Mouse (Mus musculus) cortical plate, adult 2 months (tissue): ENCODE measurements at regions not wholly inside any gene's neighbourhood (a gene's known extent, or its start where the extent isn't known, plus 50 kb on each side); places are given as distances from the start of the nearest gene placed in this dataset.

Experiments
- CTCF ChIP-seq: fragments of 200-500 bp; IDR thresholded peaks from 2 replicates; pipeline ENCODE4 v1.5.1; 2011; ENCODE audit warnings: mild to moderate bottlenecking, control low read depth, low read length; ENCODE audit not compliant: insufficient read depth; ENCODE audit errors: extremely low read depth
- POLR2A ChIP-seq: fragments of 200-500 bp; IDR thresholded peaks from 2 replicates; pipeline ENCODE4 v1.6.1; 2011; ENCODE audit warnings: mild to moderate bottlenecking, low read length, control low read depth; ENCODE audit not compliant: insufficient read depth; ENCODE audit errors: extremely low read depth

DNA sequence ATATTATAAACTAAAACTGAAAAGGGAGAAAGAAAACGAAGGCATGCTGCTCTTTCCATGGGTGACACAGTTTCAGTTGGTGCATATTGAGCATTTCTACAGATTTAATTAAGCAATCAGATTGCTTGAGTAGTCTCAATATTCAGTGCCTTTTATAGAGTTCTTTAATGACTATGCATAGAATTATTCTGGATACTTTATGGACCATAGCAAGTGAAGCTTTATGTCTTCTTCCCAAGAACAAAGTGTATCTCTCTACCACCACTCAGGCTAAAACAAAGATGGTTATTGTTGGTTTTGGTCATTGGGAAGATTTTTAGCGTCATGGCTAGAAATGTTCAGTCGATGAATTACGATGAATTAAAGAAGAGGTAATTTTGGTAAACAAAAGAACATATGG lies 311.8 kb upstream of the Ldb2 start:
- TF ChIP-seq CTCF = no peak
- TF ChIP-seq POLR2A = no peak
